Mouse (Mus musculus) NIH3T3 (cell line): Measurements from ENCODE around the gene Zfp704.

Source experiments
- DNase-seq: peaks from one replicate; pipeline ENCODE4 v3.0.0-alpha.2; 2012; ENCODE audit warnings: low read depth

Gene Zfp704

DNA sequence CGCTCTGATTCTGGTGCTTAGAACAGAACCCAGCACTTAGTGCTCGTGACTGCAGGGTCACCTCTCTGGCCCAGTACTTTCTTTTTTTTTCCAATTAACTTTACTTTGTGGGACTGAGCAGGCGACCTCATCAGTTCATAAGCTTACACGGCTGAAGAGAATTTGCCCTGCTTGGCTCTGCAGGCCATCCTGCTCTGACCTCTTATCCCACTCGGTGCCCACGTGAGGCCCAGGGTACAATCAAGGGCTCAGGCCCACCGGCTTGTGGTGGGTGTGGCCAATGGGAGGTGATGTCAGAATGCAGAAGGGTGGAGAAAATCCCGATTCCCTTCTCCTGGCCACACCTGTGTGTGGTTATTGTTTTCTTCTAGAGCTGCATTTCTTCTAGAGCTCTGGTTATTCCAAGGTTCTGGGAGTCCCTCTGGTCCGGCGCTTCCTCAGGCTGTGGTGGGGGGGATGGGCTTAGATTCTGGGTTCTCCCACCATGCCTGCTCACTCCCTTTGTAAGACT is 153.4 kb downstream of the Zfp704 start:
- DNase-seq = no peak

DNA sequence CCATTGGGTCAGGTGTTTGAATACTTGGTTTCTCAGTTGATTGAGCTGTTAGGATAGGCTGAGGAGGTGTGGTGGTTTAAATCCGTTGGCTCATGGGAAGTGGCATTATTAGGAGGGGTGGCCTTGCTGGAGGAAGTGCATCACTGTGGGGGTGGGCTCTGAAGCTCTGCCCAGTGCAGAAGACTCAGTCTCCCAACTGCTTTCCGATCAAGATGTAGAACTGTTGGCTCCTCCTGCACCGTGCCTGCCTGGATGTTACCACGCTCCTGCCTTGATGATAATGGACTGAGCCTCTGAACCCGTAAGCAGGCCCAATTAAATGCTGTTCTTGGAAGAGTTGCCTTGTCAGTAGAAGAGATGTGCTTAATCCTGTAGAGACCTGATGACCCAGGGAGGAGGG is 154.5 kb downstream of the Zfp704 start:
- no peak for DNase-seq

DNA sequence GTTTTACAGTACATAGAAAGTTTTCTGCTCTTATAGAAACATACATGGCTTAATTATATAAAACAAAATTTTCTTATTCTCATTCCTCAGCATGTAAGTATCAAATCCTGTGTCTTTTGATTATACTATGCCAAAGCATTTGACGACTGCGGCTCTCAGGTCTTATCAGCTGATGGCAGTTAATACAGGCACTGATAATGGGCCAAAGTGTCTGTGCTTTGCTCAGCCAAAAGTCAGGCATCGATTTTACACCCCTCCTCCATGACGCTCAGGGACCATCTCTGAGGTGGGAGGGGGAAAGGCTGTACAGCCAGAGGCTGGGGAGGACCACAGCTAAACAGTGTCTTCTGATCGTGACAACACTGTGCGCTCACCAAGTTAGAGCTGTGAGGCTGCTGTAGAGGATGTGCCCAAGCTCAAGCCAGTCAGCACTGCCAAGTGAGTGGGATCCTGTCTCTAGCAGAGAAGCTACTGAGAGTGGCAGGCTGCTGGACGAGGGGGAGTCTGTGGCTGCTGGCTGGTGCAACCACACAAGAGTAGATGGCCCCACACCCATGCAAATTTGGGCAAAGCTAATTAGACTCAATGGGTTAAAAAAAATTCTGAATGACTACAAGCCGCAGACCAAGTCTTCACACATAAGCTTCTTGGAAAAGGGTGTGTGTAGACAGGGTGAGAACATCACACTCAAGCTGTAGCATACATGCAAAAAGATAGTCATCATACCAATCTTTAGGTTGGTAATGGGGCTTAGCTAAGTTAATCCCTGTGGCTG is 155.1 kb downstream of the Zfp704 start:
- no peak for DNase-seq

DNA sequence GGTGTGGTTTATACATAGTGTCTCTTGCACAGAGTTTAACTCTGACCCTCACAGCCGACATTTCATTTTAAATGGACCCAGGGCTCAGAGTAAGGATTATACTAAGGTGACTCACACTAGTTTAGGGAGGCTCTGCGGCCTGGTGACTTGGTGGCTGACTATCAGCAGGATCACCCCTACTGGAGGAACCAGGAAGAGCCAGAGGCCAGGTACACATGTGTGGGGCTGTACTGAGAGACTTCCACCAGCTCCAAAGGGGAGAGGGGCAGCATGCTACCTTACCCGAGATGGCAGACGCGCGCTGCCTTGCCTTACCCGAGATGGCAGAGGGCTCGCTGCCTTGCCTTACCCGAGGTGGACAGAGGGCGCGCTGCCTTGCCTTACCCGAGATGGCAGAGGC is 159.4 kb downstream of the Zfp704 start:
- DNase-seq = no peak

DNA sequence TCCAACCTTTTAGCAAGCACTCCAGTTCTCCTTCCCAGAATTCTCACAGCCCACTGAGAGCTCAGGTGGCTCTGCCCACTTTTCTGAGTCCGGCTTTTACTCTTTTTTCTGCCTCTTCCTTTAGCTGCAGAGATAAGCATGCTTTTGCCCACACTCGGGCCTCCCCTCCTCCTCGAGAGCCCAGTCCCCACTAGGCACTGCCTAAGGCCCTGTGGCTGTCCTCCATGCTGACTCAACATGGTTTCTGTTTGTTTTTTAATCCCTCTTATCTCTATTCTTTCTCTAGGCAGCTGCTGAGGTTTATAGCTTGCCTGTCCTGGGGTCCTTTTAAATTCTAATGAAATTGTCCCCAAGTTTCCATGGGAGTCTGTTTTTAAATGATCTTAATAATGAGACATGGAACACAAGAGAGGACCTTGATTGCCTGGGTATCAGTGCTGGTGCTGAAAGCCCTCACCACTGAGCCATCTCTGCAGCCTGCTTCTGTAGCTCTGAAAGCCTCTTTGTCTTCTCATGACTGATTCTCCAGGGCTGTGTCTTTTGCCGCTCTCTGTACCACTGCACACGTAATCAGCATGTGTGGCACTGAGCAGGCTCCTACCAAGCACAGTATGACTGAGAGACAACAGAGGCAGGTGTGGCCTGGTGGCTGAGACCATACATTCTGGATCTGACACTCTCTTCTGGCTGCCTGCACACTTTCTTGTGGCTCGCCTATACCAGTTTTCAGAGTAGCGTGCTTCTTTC is 160.5 kb downstream of the Zfp704 start:
- DNase-seq = no peak

DNA sequence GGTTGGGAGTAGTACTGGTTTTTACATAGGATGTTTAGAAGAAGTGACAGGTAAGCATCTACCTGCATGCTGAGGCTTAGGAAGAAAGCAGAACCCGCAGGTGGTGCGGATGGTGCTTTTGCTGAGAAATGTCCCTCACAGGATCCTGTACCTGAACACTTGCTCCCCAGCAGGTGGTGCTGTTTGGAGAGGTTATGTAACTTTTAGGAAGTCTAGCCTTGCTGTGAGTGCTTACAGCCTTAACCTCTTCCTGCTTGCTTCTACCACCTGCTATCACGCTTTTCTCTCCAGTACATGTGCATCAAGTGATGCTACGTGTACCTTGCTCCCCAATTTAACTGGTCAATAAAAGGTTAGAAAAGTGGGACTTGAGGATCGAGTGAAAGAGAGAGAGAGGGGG is 161.3 kb downstream of the Zfp704 start:
- DNase-seq = no peak

DNA sequence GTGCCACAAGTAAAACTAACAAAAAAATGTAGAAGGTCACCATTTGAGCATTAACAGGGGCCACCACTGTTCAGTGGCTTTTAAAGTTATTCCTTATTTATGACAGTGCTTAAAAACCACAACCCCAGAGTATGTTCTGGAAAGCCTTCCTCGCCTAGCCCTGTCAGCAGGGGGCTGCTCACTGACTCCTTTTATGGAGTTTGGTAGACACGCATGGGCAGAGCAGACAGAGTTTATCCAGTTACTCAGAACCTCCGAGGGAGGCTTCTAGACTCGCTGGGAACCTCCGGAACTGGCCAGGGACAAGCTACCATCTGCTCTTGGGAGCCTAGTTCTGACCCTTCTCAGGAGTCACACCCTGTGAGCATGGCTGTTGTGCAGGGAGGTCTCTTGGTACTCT is 165.3 kb downstream of the Zfp704 start:
- DNase-seq = no peak

DNA sequence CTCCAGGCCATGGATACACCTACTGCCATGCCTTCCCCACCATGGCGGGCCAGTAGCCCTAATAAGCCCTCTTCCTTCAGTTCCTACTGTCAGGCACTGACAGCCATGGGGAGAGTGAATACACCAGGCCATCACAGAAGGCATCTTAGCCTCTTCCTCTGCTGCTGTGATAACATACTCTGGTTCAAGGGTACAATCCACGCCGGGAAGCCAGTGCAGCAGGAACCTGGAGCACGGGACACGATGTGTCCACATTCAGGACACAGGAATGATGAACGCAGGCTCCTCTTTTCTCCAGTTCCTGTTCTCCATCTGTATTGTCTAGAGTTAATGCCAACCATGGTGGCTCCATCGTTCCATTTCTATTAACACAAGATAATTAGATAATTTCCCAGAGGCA is 165.9 kb downstream of the Zfp704 start:
- no peak for DNase-seq

DNA sequence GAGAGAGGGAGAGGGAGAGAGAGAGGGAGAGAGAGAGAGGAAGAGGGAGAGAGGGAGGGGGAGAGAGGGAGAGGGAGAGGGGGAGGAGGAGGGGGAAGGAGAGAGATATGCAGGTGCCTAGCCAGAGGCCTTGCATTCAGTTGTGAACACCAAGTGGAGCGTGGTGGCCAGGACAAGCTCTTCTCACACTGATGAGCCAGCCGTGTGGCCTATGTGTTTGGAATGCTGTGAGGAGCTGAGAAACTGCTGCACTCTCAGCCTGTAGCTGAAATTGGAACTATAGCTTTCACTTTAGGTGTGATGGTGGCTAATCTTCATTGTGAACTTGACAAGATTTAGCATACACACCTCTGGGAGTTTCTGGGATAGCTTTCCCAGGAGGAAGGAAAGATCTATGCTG is 166.4 kb downstream of the Zfp704 start:
- DNase-seq = no peak

DNA sequence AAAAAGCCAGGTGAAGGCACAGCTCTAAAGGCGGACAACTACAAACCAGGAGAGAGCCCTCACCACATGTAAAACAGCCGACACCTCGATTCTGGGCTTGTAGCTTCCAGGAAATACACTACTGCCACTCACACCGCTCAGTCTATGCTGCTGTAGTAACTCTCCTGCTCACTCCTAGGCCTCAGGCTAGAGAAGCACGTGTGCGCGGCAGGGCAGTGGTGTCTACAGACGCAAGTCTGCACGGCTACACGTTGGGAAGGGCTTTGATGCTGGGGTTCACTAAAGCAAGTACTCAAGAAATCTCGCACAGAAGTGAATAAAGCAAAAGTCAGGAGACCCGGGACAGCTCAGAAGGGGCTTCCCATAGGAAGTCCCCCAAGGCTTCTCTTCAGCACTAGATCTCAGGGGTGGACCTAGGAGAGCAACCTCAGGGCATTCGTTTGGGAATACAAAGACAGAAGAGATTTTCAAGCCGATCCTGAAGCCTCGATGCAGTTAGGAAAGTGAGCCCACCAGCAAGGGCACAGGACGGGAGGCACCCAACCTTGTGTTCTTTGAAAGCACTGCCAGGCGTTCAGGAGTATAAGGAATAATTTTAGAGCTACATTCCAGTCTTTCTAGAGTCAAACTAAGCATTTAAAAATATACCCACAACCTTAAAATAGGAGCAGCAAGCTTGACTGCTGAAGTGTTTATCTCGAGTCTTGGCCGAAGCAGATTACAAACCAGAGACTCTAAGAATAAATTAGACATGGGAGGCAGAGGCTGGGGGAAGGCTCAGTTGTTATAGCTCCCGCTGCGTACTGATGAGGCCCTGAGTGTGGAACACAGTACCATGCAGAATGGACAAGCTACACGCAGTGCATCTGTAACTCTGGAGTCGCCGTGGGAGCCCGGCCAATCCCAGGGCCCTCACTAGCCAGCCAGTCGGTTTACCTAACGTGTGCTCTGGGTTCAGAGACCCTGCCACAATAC is 168.0 kb downstream of the Zfp704 start:
- DNase-seq = no peak

DNA sequence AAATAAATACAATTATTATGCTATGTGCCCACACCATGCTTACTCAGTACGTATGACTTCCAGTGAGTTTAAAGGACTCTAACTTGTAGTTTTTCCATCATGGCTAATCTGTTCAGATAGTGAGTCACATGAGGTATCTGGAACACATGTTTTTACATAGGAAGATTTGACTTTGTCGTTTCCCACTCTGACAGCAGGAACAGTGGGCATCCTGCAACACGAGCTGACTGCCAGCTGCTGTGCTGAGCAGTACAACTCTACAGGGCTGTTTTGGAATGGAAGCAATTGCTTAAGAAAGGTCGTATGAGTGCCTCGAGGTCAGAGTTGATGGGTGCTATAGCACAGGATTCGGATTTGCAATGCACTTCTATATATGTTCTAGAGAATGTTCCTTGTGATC is 169.4 kb downstream of the Zfp704 start:
- no peak for DNase-seq

DNA sequence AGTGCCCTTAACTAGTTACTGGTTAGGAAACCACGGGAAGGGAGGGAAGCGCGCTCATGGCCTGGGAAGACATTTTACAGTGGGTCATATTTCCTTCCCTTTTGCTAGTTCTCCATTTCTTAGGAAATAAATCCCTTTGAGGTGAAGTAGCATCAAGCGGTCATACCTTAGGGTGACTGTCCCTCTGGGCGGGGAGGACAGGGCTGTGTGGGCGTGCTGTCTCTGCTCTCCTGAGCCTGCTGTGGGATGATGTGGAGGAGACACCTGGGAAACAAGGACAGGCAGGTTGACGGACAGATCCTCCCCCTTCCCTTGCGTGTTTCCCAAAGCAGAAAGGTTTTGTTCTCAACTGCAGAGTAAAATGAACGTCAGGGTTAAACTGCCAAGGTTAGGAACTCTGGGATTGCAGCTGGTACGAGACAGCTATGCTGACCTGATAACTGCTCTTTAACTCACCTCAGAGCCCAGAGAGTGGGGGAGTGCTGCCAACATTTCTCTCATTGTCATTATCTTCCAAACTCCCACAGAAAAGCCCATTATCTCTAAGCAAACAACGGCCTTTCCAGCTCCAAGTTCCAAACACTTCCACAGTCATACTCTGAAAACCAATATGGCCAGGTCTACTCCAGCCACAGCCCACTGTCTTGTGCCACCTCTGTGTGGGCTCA is 170.1 kb downstream of the Zfp704 start:
- DNase-seq = no peak

DNA sequence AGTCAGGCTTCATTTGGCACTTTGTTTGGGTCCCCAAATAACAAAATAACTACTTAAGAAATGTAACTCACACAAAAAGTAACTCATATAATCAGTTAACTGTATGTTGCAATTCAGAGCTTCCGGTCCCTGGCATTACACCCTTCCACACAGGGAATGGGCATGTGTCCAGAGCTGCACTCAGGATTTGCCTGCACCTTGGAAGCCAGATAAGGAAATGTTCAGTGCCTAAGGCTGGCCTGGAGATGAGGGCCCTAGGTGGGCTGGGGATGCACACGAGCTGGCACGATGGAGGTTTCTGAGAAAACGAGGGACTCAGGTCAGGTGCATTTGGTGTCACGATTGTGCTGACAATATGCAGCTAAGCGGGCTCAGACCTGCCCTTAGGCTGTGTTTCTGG is 173.6 kb downstream of the Zfp704 start:
- DNase-seq = peak; percentile 24

DNA sequence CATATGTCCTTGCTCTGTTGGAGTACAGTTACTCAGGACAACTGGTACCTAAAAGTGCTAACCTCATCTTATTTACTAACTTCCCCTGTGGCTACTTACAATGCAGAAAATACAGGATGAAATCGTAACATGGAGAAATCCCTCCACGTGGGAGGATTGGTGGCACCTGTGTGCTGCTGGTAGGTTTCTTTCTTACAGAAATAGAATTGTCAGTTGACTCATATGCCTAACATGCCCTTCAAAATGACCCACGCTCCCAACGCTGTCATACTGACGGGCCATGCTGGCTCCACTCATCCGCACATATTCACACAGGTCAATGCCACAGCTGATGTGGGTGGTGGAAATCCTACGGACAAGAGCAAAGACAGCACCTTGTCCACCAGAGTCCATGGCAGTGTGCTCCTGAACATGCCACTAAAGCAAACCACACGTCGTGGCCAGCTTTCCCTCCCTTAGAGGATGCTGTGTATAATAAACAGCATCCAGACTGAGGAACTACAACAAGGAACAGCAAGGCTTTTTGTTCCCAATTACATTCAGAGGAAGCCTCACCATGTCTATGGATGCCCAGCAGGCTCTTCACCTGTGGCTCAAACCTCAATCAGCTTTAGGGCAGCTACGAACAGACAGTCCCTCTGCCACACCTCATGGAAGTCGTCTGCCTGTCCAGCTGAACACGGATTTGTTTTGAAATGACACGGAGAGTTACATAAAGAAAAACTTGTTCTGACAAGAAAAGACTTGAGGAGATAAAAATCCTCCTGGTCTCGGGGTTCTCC is 175.3 kb downstream of the Zfp704 start:
- DNase-seq = no peak

DNA sequence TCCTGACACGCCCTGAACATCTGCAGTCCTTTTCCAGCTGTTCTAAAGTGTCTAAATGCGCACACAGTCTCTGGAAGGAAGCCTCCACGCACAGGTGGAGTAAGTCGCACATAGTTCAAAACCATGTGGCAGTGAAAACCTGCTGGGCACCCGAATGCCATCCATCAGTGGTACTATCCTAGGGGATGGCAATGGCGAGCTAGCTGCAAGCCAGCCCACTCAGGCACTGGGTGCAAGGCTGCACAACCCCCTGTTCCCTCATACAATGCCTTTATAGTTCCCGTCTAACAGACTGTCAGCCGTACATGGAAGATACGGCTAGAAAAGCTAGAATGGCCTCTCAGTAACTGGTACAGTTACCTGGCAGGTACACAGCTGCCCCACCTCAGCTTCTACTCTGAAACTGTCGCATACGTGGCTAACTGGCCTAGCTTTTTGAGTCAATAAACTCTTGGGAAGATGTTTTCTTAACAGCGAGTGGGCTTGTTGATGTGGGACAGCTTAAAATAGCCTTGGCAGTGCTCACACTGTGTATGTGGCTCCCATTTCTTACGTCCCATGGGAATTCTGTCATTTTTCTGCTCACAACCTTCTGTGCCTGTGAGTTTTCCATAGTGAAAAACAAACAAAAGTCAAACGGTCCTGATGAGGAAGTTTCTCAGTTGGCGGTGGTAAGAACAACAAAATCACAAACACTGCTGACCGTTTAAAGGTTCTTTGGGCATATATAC is 176.9 kb downstream of the Zfp704 start:
- DNase-seq = no peak

DNA sequence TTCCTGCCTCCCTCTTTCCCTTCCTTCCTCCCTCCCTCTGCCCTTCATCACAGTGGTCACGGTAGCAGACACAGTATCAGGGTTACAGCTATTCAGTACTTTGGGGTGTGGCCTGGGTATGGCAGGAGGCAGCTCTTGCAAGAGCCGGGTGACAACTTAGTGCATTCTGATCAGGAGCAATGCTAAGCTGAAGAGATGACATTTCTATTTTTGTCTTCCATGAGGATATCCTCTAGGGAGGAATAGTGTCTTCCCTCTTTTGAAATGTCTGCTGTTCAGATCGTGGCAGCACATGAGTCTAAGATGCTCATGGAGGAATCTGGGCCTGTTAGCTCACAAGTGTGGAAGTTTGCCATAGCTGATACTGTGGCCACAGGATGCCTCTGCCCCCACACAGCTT is 177.7 kb downstream of the Zfp704 start:
- no peak for DNase-seq

DNA sequence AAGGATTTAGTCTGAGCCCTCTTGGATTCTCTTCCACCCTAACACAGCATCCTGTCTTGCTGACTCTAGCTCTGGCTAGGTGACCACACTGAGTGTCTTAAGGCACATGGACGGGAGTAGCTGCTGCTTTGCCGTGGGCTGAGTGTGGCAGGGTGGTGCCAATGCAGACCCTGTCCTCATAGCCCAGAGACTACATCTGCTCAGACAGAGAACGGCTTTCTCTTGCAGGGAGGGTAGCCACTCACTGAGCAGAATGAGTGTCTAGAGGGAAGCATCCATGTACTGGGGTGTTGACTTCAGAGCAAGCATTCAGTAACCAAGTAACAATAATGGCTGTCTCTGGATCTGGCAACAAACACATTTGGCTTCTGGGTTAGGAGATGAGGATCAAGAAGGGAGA is 179.9 kb downstream of the Zfp704 start:
- no peak for DNase-seq

DNA sequence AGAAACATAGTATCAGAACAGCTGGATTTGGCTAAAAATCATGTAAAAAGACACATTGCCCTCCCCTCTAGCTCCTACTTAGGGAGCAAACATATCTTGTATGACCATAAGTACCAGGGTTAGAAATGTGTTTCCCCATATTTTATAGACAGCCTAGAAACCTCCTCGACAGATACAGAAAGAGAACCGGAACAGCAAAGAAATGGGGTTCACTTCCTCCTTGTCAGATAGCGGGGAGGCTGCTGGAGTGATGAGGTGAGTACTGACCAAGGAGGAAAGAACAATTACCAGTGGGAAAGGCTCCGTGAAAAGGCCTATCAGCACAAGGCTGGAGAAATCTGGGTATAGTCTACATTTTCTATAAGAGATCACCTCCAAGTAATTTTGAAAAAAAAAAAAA is 182.1 kb downstream of the Zfp704 start:
- no peak for DNase-seq

DNA sequence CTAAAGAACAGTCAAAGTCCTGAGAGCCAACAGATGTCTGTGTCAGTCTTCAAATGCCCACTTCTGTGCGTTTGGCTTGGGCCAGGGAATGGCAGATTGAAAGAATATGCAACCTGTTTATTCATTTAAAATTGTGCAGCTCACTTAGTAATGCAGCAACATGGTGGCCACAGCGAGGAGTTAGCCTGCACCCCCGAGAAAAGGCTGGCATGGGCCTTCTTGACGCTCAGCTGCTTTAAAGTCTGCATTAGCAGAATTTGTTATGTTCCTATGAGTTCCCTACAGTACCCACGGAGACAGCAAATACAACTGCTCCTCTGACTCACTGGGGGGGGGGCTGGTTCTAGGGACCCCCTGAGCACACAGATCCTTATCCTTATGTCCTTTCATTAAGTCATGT is 184.2 kb downstream of the Zfp704 start:
- DNase-seq = no peak

DNA sequence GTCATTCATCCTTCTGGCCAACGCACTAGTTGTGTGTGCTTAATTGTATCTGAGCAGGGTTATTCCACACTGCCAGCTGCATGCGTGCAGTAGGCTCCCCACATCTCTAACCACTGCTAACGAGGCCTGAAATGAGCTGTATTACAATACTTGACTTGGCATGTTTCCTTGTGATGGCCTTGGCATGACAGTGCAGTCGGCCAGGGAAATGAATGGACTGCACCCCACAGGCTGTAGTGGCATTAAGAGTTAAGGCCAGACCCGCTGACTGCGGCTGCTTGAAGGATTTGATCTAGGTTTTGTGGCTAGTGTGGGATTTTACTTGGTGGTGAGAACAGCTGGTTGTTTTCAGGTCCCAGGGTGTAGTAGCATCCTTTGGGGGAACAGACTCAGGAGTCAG is 185.2 kb downstream of the Zfp704 start:
- DNase-seq = no peak
